Comparison of ENCODE assay signal across 8 mouse cellular contexts in the genomic region with DNA sequence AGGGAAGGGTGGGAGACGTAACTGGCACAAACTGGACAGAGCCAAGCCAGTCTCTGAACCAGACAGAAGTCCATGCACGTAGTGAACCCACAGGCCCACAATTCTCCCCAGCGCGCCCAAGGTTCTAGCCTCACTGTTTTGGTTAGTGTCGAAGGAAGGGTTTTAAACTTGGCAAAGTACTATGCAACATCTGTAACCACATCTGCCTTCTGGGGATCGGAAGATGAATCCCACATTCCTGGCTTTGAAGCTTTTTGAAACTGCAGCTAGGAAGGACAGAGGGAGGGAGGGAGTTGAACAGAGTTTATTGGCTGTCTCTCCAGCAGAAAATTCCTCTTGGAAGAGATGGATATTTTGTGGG. TPM values are rescaled to one million over a fixed set of nuclear protein-coding genes. Genes with fewer than 3 reads are reported as not detected.
A peak's percentile ranks its signal among the peaks of the same experiment; 100 is the strongest.
DNase-seq lines count a peak whose midpoint lies in the region; ATAC-seq and TF ChIP-seq lines count a peak whose summit lies in the region.

No protein-coding gene starts in this region.

- peak overlapping the region; percentile 64 for H3K4me2 ChIP-seq in forebrain, embryonic 11.5 days (ENCODE audit: low read depth, low read length, severe bottlenecking)
- peak overlapping the region; percentile 79 for H3K4me2 ChIP-seq in intestine, postnatal 0 days (replicated peaks; ENCODE audit: low read depth)
- H3K4me2 ChIP-seq in midbrain, embryonic 16.5 days (ENCODE audit: low read length): peak overlapping the region; percentile 75

- H3K27me3 ChIP-seq in forebrain, embryonic 11.5 days (ENCODE audit: control insufficient read depth, insufficient read depth, low read length): no peaks in the 10 kb centered on the region
- no peaks in the 10 kb centered on the region for H3K27me3 ChIP-seq in intestine, postnatal 0 days (replicated peaks; ENCODE audit: control insufficient read depth, insufficient read depth, low read length)
- H3K27me3 ChIP-seq in midbrain, embryonic 16.5 days (ENCODE audit: control insufficient read depth, insufficient read depth, low read depth, low read length): no peaks in the 10 kb centered on the region

- peak overlapping the region; percentile 88; the same call in 1 of the 2 replicates for H3K27ac ChIP-seq in forebrain, embryonic 11.5 days (ENCODE audit: low read depth, low read length)
- peak overlapping the region; percentile 96 for H3K27ac ChIP-seq in intestine, postnatal 0 days (ENCODE audit: low read depth, low read length)
- H3K27ac ChIP-seq in midbrain, embryonic 16.5 days (ENCODE audit: low read length): peak overlapping the region; percentile 99

- H3K4me3 ChIP-seq in forebrain, embryonic 11.5 days (ENCODE audit: low read depth, low read length): peak overlapping the region; percentile 92
- H3K4me3 ChIP-seq in intestine, postnatal 0 days (ENCODE audit: low read depth, low read length): peak overlapping the region; percentile 88
- peak overlapping the region; percentile 94 for H3K4me3 ChIP-seq in midbrain, embryonic 16.5 days (ENCODE audit: low read depth, low read length)

- peaks cover 9% of the 10 kb centered on the region for H3K4me1 ChIP-seq in forebrain, embryonic 11.5 days (replicated peaks; ENCODE audit: control insufficient read depth, insufficient read depth, low read length)
- H3K4me1 ChIP-seq in intestine, postnatal 0 days (replicated peaks; ENCODE audit: control insufficient read depth, insufficient read depth, low read length): no peaks in the 10 kb centered on the region; the same call in 1 of the 2 replicates
- H3K4me1 ChIP-seq in midbrain, embryonic 16.5 days (ENCODE audit: control insufficient read depth, insufficient read depth, low read length): peaks cover 43% of the 10 kb centered on the region

- 3% methylated on average over 6 of the region's 6 CpGs for WGBS in forebrain, embryonic 11.5 days
- 15% methylated on average over 6 of the region's 6 CpGs for WGBS in intestine, postnatal 0 days
- WGBS in midbrain, embryonic 16.5 days: 4% methylated on average over 6 of the region's 6 CpGs

- H3K36me3 ChIP-seq in forebrain, embryonic 11.5 days (ENCODE audit: control insufficient read depth, insufficient read depth, low read length): no peaks in the 10 kb centered on the region
- H3K36me3 ChIP-seq in intestine, postnatal 0 days (ENCODE audit: control insufficient read depth, insufficient read depth): no peaks in the 10 kb centered on the region
- H3K36me3 ChIP-seq in midbrain, embryonic 16.5 days (ENCODE audit: control insufficient read depth, insufficient read depth, low read length): no peaks in the 10 kb centered on the region

- DNase-seq in heart, adult 18-20 months: peak; percentile 44 to 60
- no peak for DNase-seq in heart, postnatal 4 days
- peak; percentile 32 for DNase-seq in MN1 (ENCODE audit: low spot score)
- DNase-seq in forebrain, embryonic 11.5 days (ENCODE audit: low spot score): no peak
- DNase-seq in layer of hippocampus, postnatal 25 days (ENCODE audit: extremely low spot score in 1 of 2, low spot score in 1 of 2): no peak
- no peak for DNase-seq in adrenal gland, adult 18-20 months (ENCODE audit: low spot score in 2 of 2)

- TF ChIP-seq CTCF in intestine, postnatal 0 days (IDR thresholded peaks at IDR 0.05; ENCODE audit: low read depth): no peak

- ATAC-seq in forebrain, embryonic 11.5 days (replicated peaks; ENCODE audit: low FRiP score): no peak
- ATAC-seq in intestine, postnatal 0 days: no peak
- no peak for ATAC-seq in midbrain, embryonic 16.5 days

- H3K9me3 ChIP-seq in forebrain, embryonic 11.5 days (ENCODE audit: control insufficient read depth, low read length): no peaks in the 10 kb centered on the region
- H3K9me3 ChIP-seq in intestine, postnatal 0 days (ENCODE audit: control insufficient read depth): no peaks in the 10 kb centered on the region
- H3K9me3 ChIP-seq in midbrain, embryonic 16.5 days (replicated peaks; ENCODE audit: control insufficient read depth, low read length, poor library complexity, severe bottlenecking): no peaks in the 10 kb centered on the region

- peak overlapping the region; percentile 94 for H3K9ac ChIP-seq in forebrain, embryonic 11.5 days (ENCODE audit: low read length)
- H3K9ac ChIP-seq in intestine, postnatal 0 days (ENCODE audit: low read depth, low read length): peak overlapping the region; percentile 85
- H3K9ac ChIP-seq in midbrain, embryonic 16.5 days (ENCODE audit: low read depth, low read length): peak overlapping the region; percentile 96

RNA-seq across cellular contexts. Expression of gene Acvr1, which starts 0.9 kb away (rescaled TPM):
- total RNA-seq in heart, adult 18-20 months (2021): 10 to 100 TPM; 13.5 to 14.0 TPM
- total RNA-seq in heart, postnatal 4 days (2021): 10 to 100 TPM; 35.3 to 36.0 TPM
- polyA plus RNA-seq in forebrain, embryonic 11.5 days (2014; fragmentation: Nextera tagmentation; extraction: Ambion mirVana): 5.1 and 5.9 TPM in 2 replicates
- polyA plus RNA-seq in intestine, postnatal 0 days (2015; fragmentation: Nextera tagmentation; extraction: Ambion mirVana): 4.6 and 5.0 TPM in 2 replicates
- 4.4 and 4.9 TPM in 2 replicates for polyA plus RNA-seq in midbrain, embryonic 16.5 days (2015; fragmentation: Nextera tagmentation; extraction: Ambion mirVana)
- total RNA-seq in layer of hippocampus, postnatal 25 days (2021): 10 to 100 TPM; 43.1 to 48.2 TPM
- 10 to 100 TPM; 38.9 to 97.3 TPM for total RNA-seq in adrenal gland, adult 18-20 months (2021)

RNA-seq across cellular contexts. Expression of gene Upp2, which starts 1.1 kb away (rescaled TPM):
- total RNA-seq in heart, adult 18-20 months (2021): 1 to 10 TPM; 3.4 to 4.2 TPM
- 1 to 10 TPM; 1.6 to 2.8 TPM for total RNA-seq in heart, postnatal 4 days (2021)
- polyA plus RNA-seq in forebrain, embryonic 11.5 days (2014; fragmentation: Nextera tagmentation; extraction: Ambion mirVana): 4.9 and 7.5 TPM in 2 replicates
- polyA plus RNA-seq in intestine, postnatal 0 days (2015; fragmentation: Nextera tagmentation; extraction: Ambion mirVana): 3.8 TPM in 2 replicates
- 14.3 and 16.6 TPM in 2 replicates for polyA plus RNA-seq in midbrain, embryonic 16.5 days (2015; fragmentation: Nextera tagmentation; extraction: Ambion mirVana)
- 10 to 100 TPM; 30.9 to 32.5 TPM for total RNA-seq in layer of hippocampus, postnatal 25 days (2021)
- 10 to 100 TPM; 17.3 to 18.1 TPM for total RNA-seq in adrenal gland, adult 18-20 months (2021)

Comparison
In these comparisons a context has a peak if more than half of its experiments do, and no peak if none do; other contexts are left out.
1. DNase-seq: peak in heart, adult 18-20 months (2 of 2) and MN1 (single experiment); none in heart, postnatal 4 days (single experiment), forebrain, embryonic 11.5 days (single experiment), layer of hippocampus, postnatal 25 days (0 of 2) and adrenal gland, adult 18-20 months (0 of 2).
2. Peak in every context shown above with its lines, with median percentiles within 50 percentile points of each other: H3K27ac ChIP-seq, H3K4me2 ChIP-seq, H3K4me3 ChIP-seq and H3K9ac ChIP-seq.